Mouse (Mus musculus) liver, embryonic 15.5 days (tissue): ENCODE results near the gene Sart1. TPM values are rescaled to one million over a fixed set of nuclear protein-coding genes. Genes with fewer than 3 reads are reported as not detected.

Experiments
- ATAC-seq: fragments of 200-750 bp; cut with Nextera tagmentation; 2 replicates; pipeline ENCODE4 v1.8.0; 2017; ENCODE audit warnings: moderate number of reproducible peaks, mild to moderate bottlenecking, moderate library complexity; ENCODE audit not compliant: insufficient read depth
- H3K27ac ChIP-seq: fragments of 300-500 bp; sonication (generic); replicated peaks from 2 replicates; pipeline ENCODE4 v1.5.1; 2015; ENCODE audit warnings: mild to moderate bottlenecking, inconsistent platforms
- H3K27me3 ChIP-seq: fragments of 300-500 bp; sonication (generic); 2 replicates; pipeline ENCODE4 v1.6.1; 2015; ENCODE audit warnings: mild to moderate bottlenecking, inconsistent platforms
- H3K36me3 ChIP-seq: fragments of 300-500 bp; sonication (generic); replicated peaks from 2 replicates; pipeline ENCODE4 v1.6.1; 2015; ENCODE audit warnings: moderate library complexity, mild to moderate bottlenecking, inconsistent platforms
- H3K4me1 ChIP-seq: fragments of 300-500 bp; sonication (generic); replicated peaks from 2 replicates; pipeline ENCODE4 v1.6.1; 2015; ENCODE audit warnings: inconsistent platforms
- H3K4me2 ChIP-seq: fragments of 300-500 bp; sonication (generic); 2 replicates; pipeline ENCODE4 v1.6.1; 2015; ENCODE audit warnings: moderate library complexity, mild to moderate bottlenecking, inconsistent platforms
- H3K4me3 ChIP-seq: fragments of 300-500 bp; sonication (generic); replicated peaks from 2 replicates; pipeline ENCODE4 v1.5.1; 2015; ENCODE audit warnings: mild to moderate bottlenecking, inconsistent platforms
- H3K9ac ChIP-seq: fragments of 300-500 bp; sonication (generic); 2 replicates; pipeline ENCODE4 v1.6.1; 2015; ENCODE audit warnings: moderate library complexity, mild to moderate bottlenecking, inconsistent platforms
- H3K9me3 ChIP-seq: fragments of 300-500 bp; sonication (generic); replicated peaks from 2 replicates; pipeline ENCODE4 v1.6.1; 2016; ENCODE audit warnings: inconsistent platforms
- WGBS: fragments of 180-500 bp; shearing (Covaris S2); methylation state at CpG from one replicate; pipeline ENCODE4 v1.1.7; 2015; ENCODE audit warnings: mixed read lengths; ENCODE audit not compliant: insufficient replicate concordance; 5-methylcytosine and 5-hydroxymethylcytosine counted together
- polyA plus RNA-seq: library from polyadenylated mRNA; unstranded; fragments of >200 nt; fragmentation: Nextera tagmentation; extraction: Ambion mirVana; gene quantifications from 2 replicates; pipeline ENCODE4 v1.2.1, GENCODE M21; 2015

The Sart1 gene
- polyA plus RNA-seq, 1 experiment from 2014 or later = 26.5 TPM

- WGBS = 63% methylated on average over 6 of the region's 6 CpGs
- Histone ChIP-seq H3K9ac (no peak overlapping the region), H3K4me1 (peaks cover 6% of the 10 kb centered on the region), H3K36me3 (no peaks in the 10 kb centered on the region), H3K4me2 (no peak overlapping the region), H3K27me3 (peaks cover 5% of the 10 kb centered on the region; the same call in 1 of the 2 replicates), H3K9me3 (no peaks in the 10 kb centered on the region), H3K4me3 (no peak overlapping the region), H3K27ac (no peak overlapping the region)
- no peak for ATAC-seq
These were observed 40.4 kb downstream of the Sart1 start for GRCm38 (mm10) chr19:5348064-5348463.

- H3K36me3 ChIP-seq = no peaks in the 10 kb centered on the region
- no peak overlapping the region for H3K27ac ChIP-seq
- no peak overlapping the region for H3K4me2 ChIP-seq
- H3K4me3 ChIP-seq = no peak overlapping the region
- WGBS = 56% methylated on average over 6 of the region's 6 CpGs
- no peak overlapping the region for H3K9ac ChIP-seq
- H3K4me1 ChIP-seq = peaks cover 6% of the 10 kb centered on the region
- peaks cover 5% of the 10 kb centered on the region; the same call in 1 of the 2 replicates for H3K27me3 ChIP-seq
- no peak for ATAC-seq
- no peaks in the 10 kb centered on the region for H3K9me3 ChIP-seq
These were observed 43.0 kb downstream of the Sart1 start for GRCm38 (mm10) chr19:5345297-5346131.

DNA sequence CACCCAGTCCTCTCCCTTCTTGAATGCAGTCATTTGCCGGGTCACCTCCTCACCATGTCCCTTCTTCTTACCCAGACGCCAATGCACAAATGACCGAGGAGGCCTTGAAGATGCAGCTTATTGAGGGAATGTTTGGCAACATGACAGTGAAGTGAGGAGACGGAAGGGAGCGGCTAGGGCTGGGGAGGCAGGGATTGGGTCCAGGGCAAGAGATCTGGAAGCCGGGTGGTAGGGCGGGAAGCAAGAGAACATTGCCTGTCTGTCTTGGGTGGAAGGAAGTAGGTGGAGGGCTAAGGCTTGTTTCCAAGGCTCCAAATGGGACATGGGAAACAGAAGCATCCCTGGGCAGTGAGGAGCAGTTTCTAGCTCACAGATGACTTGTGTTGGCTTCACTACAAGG is 47.1 kb downstream of the Sart1 start:
- Histone ChIP-seq H3K4me2 (no peak overlapping the region), H3K27me3 (no peaks in the 10 kb centered on the region; the same call in 1 of the 2 replicates), H3K9ac (no peak overlapping the region), H3K4me1 (no peaks in the 10 kb centered on the region), H3K4me3 (no peak overlapping the region), H3K27ac (no peak overlapping the region), H3K9me3 (no peaks in the 10 kb centered on the region), H3K36me3 (no peaks in the 10 kb centered on the region)
- no peak for ATAC-seq
- WGBS = 79% methylated on average over 7 of the region's 7 CpGs

- Histone ChIP-seq H3K27me3 (no peaks in the 10 kb centered on the region; the same call in 1 of the 2 replicates), H3K27ac (no peak overlapping the region), H3K36me3 (no peaks in the 10 kb centered on the region), H3K4me3 (no peak overlapping the region), H3K9ac (no peak overlapping the region), H3K4me2 (no peak overlapping the region), H3K9me3 (no peaks in the 10 kb centered on the region), H3K4me1 (no peaks in the 10 kb centered on the region)
- ATAC-seq = no peak
- 13% methylated on average over 5 of the region's 5 CpGs for WGBS
These were observed 50.5 kb downstream of the Sart1 start for GRCm38 (mm10) chr19:5337975-5338374.

- no peaks in the 10 kb centered on the region for H3K9me3 ChIP-seq
- H3K4me3 ChIP-seq = no peak within 1 kb of the TSS
- WGBS = 70% methylated on average over 6 of the region's 6 CpGs
- ATAC-seq = no peak
- H3K4me1 ChIP-seq = no peaks in the 10 kb centered on the region
- H3K36me3 ChIP-seq = no peaks in the 10 kb centered on the region
- no peaks in the 10 kb centered on the region for H3K27me3 ChIP-seq
- H3K9ac ChIP-seq = no peak within 1 kb of the TSS
- no peak within 1 kb of the TSS for H3K27ac ChIP-seq
- H3K4me2 ChIP-seq = no peak within 1 kb of the TSS
These were observed 53.1 kb downstream of the Sart1 start, which contains the start of gene Catsper1 for GRCm38 (mm10) chr19:5335441-5335840. Catsper1 (plus strand) TSS chr19:5335741.

DNA sequence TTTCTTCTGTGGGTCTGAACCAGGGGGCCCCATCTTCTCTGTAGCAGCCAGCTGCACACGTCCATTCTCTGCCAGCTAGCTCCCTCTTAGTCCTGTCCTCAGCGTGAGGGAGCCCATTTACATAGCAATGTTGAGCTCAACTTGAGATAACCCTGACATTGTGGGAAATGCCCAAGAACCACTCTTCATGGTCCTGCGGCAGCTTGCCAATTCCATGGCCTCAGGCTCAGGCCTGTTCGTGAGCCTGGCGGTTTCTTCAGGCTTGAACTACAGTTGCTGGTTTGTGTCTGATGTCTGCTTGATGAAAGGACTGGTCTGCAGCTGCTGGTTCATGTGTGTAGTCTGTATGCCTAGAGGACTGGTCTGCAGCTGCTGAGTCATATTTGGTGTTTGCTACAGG is 53.8 kb downstream of the Sart1 start:
- H3K27me3 ChIP-seq = no peaks in the 10 kb centered on the region
- 57% methylated on average over 5 of the region's 5 CpGs for WGBS
- no peak overlapping the region for H3K9ac ChIP-seq
- ATAC-seq = no peak
- no peak overlapping the region for H3K27ac ChIP-seq
- H3K4me2 ChIP-seq = no peak overlapping the region
- no peaks in the 10 kb centered on the region for H3K4me1 ChIP-seq
- H3K36me3 ChIP-seq = no peaks in the 10 kb centered on the region
- no peak overlapping the region for H3K4me3 ChIP-seq
- no peaks in the 10 kb centered on the region for H3K9me3 ChIP-seq

DNA sequence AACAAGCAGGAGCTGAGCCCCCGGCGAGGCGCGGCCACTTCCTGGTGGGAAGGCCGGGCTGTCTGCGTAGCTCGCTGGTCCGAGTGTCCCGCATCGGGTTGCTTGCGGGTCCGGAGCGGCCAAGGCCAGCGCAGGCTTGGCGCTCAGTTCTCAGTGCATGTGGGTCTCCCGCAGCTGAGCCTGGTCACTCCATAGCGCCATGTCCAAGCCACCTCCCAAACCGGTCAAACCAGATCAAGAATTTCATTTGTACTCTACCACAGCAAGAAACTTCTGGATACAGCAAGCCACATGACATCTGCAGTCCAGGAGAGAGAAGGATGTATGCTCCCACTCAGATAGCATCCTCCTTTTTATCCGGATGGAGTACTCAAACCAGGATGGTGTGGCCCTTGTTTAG is 60.5 kb downstream of the Sart1 start:
- Histone ChIP-seq H3K27me3 (no peaks in the 10 kb centered on the region), H3K4me1 (no peaks in the 10 kb centered on the region), H3K27ac (no peak overlapping the region), H3K36me3 (no peaks in the 10 kb centered on the region), H3K4me2 (no peak overlapping the region), H3K9ac (no peak overlapping the region), H3K4me3 (no peak overlapping the region), H3K9me3 (no peaks in the 10 kb centered on the region)
- WGBS = 71% methylated on average over 19 of the region's 19 CpGs
- no peak for ATAC-seq

Other genes starting within 250 kb of the Sart1 start
- 8.6 TPM in 2 replicates for gene Pacs1, start 115.6 kb downstream of the Sart1 start, polyA plus RNA-seq
- 113 and 114 TPM in 2 replicates for gene Sf3b2, start 93.2 kb downstream of the Sart1 start, polyA plus RNA-seq
- gene Gal3st3, start 90.4 kb downstream of the Sart1 start, polyA plus RNA-seq = 0.06 and 0.09 TPM in 2 replicates
- gene Catsper1, start 53.0 kb downstream of the Sart1 start, polyA plus RNA-seq = not detected in 2 replicates
- not detected in 2 replicates for gene Cst6, start 39.1 kb downstream of the Sart1 start, polyA plus RNA-seq
- gene Eif1ad, start 22.0 kb downstream of the Sart1 start, polyA plus RNA-seq = 26.0 and 26.5 TPM in 2 replicates
- 216 and 231 TPM in 2 replicates for gene Banf1, start 21.5 kb downstream of the Sart1 start, polyA plus RNA-seq
- gene Tsga10ip, start 13.8 kb upstream of the Sart1 start, polyA plus RNA-seq = 0.46 TPM in 1 of 2 replicates, not detected in the other
- gene Drap1, start 36.3 kb upstream of the Sart1 start, polyA plus RNA-seq = 61.1 and 64.6 TPM in 2 replicates
- 17.6 and 19.8 TPM in 2 replicates for gene AI837181, start 36.4 kb upstream of the Sart1 start, polyA plus RNA-seq
- not detected in 2 replicates for gene Fosl1, start 58.8 kb upstream of the Sart1 start, polyA plus RNA-seq
- gene Ccdc85b, start 69.2 kb upstream of the Sart1 start, polyA plus RNA-seq = 1.6 TPM in 2 replicates
- gene Fibp, start 71.9 kb upstream of the Sart1 start, polyA plus RNA-seq = 25.3 and 28.6 TPM in 2 replicates
- 0.53 and 0.54 TPM in 2 replicates for gene Ctsw, start 79.8 kb upstream of the Sart1 start, polyA plus RNA-seq
- 16.0 and 17.5 TPM in 2 replicates for gene Efemp2, start 85.3 kb upstream of the Sart1 start, polyA plus RNA-seq
- 14.0 and 16.4 TPM in 2 replicates for gene Mus81, start 99.7 kb upstream of the Sart1 start, polyA plus RNA-seq
- gene Cfl1, start 101.8 kb upstream of the Sart1 start, polyA plus RNA-seq = 992 and 1,073 TPM in 2 replicates
- 0.12 TPM in 1 of 2 replicates, not detected in the other for gene 1700020D05Rik, start 115.1 kb upstream of the Sart1 start, polyA plus RNA-seq
- 6.8 and 7.0 TPM in 2 replicates for gene Snx32, start 121.8 kb upstream of the Sart1 start, polyA plus RNA-seq
- gene Ovol1, start 171.9 kb upstream of the Sart1 start, polyA plus RNA-seq = 0.05 TPM in 1 of 2 replicates, not detected in the other
- gene Ap5b1, start 179.3 kb upstream of the Sart1 start, polyA plus RNA-seq = 3.6 and 4.0 TPM in 2 replicates
- 100 and 122 TPM in 2 replicates for gene Rnaseh2c, start 213.2 kb upstream of the Sart1 start, polyA plus RNA-seq
- gene Kat5, start 221.5 kb upstream of the Sart1 start, polyA plus RNA-seq = 16.2 and 17.4 TPM in 2 replicates
- gene Rela, start 248.8 kb upstream of the Sart1 start, polyA plus RNA-seq = 23.3 and 24.2 TPM in 2 replicates